Mouse (Mus musculus): Measurements from ENCODE around the gene Haus3.

GRCm38 (mm10) chr5:34148476-34148875 lies 20.9 kb downstream of the Haus3 start:
- TF ChIP-seq CTCF (IDR thresholded peaks at IDR 0.05; ENCODE audit: control insufficient read depth, insufficient read depth, insufficient replicate concordance, low read depth, low read length) (no peak), POLR2A (IDR thresholded peaks at IDR 0.05; ENCODE audit: control insufficient read depth, low read depth, low read length) (no peak)
